Mouse (Mus musculus) G1E (cell line): ENCODE data around the gene Gpc5. TPM values are rescaled to one million over a fixed set of nuclear protein-coding genes. Genes with fewer than 3 reads are reported as not detected.

Experiments used
- ATAC-seq: 2 replicates; pipeline ENCODE4 v1.8.0; 2016; ENCODE audit warnings: mild to moderate bottlenecking; ENCODE audit not compliant: insufficient number of reproducible peaks, poor library complexity, low FRiP score, severe bottlenecking; ENCODE audit errors: extremely low read depth
- DNase-seq: peaks from one replicate; pipeline ENCODE4 v3.0.0; 2012; ENCODE audit warnings: low spot score
- H3K27me3 ChIP-seq: 2 replicates; pipeline ENCODE4 v1.6.1; 2012; ENCODE audit warnings: mild to moderate bottlenecking, low read length, inconsistent platforms; ENCODE audit not compliant: insufficient read depth
- H3K36me3 ChIP-seq: replicated peaks from 2 replicates; pipeline ENCODE3; 2012; ENCODE audit warnings: mild to moderate bottlenecking, inconsistent platforms
- H3K4me1 ChIP-seq: 2 replicates; pipeline ENCODE4 v1.6.1; 2012; ENCODE audit warnings: low read depth, low read length, inconsistent platforms, mixed read lengths; ENCODE audit not compliant: insufficient read depth
- H3K4me3 ChIP-seq: 2 replicates; pipeline ENCODE4 v1.5.1; 2012; ENCODE audit warnings: low read depth, mild to moderate bottlenecking, inconsistent platforms, low read length, moderate library complexity, mixed read lengths
- H3K9me3 ChIP-seq: replicated peaks from 2 replicates; pipeline ENCODE4 v1.6.1; 2012; ENCODE audit warnings: inconsistent platforms
- CTCF ChIP-seq: IDR thresholded peaks from 2 replicates; pipeline ENCODE4 v1.5.1; 2012; ENCODE audit warnings: low read depth, low read length, inconsistent platforms, mixed read lengths
- GATA1 ChIP-seq: IDR thresholded peaks from 2 replicates; pipeline ENCODE4 v1.6.1; 2012; ENCODE audit warnings: borderline replicate concordance, low read length, inconsistent platforms, mixed read lengths
- GATA2 ChIP-seq: IDR thresholded peaks from 2 replicates; pipeline ENCODE4 v1.6.1; 2012; ENCODE audit warnings: low read depth, low read length, inconsistent platforms, borderline replicate concordance
- POLR2AphosphoS5 ChIP-seq: IDR thresholded peaks from 2 replicates; pipeline ENCODE4 v1.6.1; 2012; ENCODE audit warnings: low read depth, low read length, inconsistent platforms; ENCODE audit not compliant: insufficient replicate concordance
- TAL1 ChIP-seq: conservative IDR thresholded peaks from 2 replicates; pipeline ENCODE4 v1.6.1; 2012; ENCODE audit warnings: low read depth, low read length, inconsistent platforms, mixed read lengths
- polyA plus RNA-seq: library from polyadenylated mRNA; stranded (reverse); fragments of >175 nt; gene quantifications from 2 replicates; pipeline ENCODE4 v1.2.3, GENCODE M21; 2012
- total RNA-seq, 2 experiments: library from RNA; stranded (forward) in 1 of 2; stranded (reverse) in 1 of 2; fragments of 200-1000 nt in 1 of 2; fragments of >200 nt in 1 of 2; fragmentation: Nextera tagmentation in 1 of 2; gene quantifications; 2 replicates each; pipeline ENCODE4 v1.2.3; 2014 to 2017

Gene Gpc5
- total and polyA plus RNA-seq, 3 experiments = 0.16 TPM; not detected in 2

DNA sequence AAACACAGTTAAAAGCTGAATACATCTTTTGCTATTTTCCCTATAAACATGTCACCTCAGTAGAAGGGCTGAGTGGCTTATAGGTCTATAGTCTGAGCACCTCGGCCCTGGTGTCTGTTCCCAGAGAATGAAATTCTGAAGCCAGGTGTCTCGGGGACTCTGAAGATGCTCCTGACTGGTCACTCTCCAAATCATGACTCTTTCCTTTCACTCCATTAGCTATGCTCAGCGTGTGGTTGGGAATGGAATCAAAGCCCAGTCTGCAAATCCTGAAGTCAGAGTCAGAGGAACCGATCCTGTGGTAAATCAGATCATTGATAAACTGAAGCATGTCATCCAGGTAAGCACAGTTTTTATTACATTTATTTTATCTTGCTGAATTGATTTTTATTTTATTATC is 460.0 kb downstream of the Gpc5 start:
- H3K36me3 ChIP-seq = no peaks in the 10 kb centered on the region
- H3K4me3 ChIP-seq = no peak overlapping the region
- DNase-seq (no peak), ATAC-seq (no peak)
- no peaks in the 10 kb centered on the region for H3K27me3 ChIP-seq
- TF ChIP-seq TAL1 = no peak
- no peaks in the 10 kb centered on the region for H3K4me1 ChIP-seq
- H3K9me3 ChIP-seq = peaks cover 20% of the 10 kb centered on the region

DNA sequence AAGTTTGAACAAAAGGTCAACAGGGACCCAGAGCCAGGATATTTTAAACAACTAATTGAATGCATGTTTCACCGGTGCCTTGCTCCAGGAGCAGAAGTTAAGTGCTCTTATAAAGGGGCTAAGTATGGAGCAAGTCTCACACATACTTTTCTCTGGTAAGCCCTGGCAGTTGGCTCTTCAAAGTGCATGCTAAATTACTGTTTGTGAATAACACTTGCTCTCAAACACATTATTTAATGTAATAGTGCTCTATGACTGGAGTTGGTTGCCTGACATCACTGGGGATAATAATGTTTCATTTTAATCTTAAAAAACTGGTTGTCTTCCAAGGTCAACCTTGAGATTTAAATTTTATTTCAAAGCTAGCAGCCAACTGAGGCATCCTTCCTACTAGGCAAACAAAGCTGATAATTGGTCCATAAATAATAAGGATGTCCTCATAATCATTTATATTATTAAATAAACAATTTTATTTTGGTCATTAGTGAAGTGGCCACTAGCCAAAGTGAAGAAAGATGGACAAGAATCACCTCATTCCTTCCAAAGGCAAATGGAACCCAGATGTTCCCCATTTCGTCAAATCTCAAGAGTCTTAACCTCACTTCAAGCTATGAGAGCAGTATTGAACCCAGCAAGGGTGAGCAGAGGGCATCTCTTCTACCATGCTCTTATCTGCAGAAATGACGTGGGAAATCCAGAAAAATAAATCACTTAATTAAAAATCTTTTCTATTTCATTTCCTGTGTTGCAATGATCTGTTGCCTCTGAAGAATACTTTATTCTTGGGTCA is 488.6 kb downstream of the Gpc5 start:
- no peak for ATAC-seq
- no peaks in the 10 kb centered on the region for H3K36me3 ChIP-seq
- no peak overlapping the region for H3K4me3 ChIP-seq
- no peaks in the 10 kb centered on the region for H3K4me1 ChIP-seq
- H3K27me3 ChIP-seq = no peaks in the 10 kb centered on the region
- no peak for DNase-seq
- peaks cover 7% of the 10 kb centered on the region for H3K9me3 ChIP-seq
- no peak for TF ChIP-seq TAL1
- TF ChIP-seq CTCF = no peak
- TF ChIP-seq GATA1 = no peak
- no peak for TF ChIP-seq POLR2AphosphoS5
- no peak for TF ChIP-seq GATA2

- DNase-seq (no peak), ATAC-seq (no peak)
- H3K27me3 ChIP-seq = no peaks in the 10 kb centered on the region
- no peaks in the 10 kb centered on the region for H3K4me1 ChIP-seq
- no peak overlapping the region for H3K4me3 ChIP-seq
- H3K9me3 ChIP-seq = peaks cover 7% of the 10 kb centered on the region
- H3K36me3 ChIP-seq = no peaks in the 10 kb centered on the region
- TF ChIP-seq GATA2 = no peak
- no peak for TF ChIP-seq CTCF
- no peak for TF ChIP-seq TAL1
- no peak for TF ChIP-seq GATA1
- TF ChIP-seq POLR2AphosphoS5 = no peak
Observed at GRCm38 (mm10) chr14:115581256-115581633, 489.2 kb downstream of the Gpc5 start.

- TF ChIP-seq GATA1 = no peak
- TF ChIP-seq POLR2AphosphoS5 = no peak
- TF ChIP-seq TAL1 = no peak
- TF ChIP-seq GATA2 = no peak
- TF ChIP-seq CTCF = no peak
- Histone ChIP-seq H3K4me1 (no peaks in the 10 kb centered on the region), H3K9me3 (peaks cover 2% of the 10 kb centered on the region; the same call in 1 of the 2 replicates), H3K36me3 (no peaks in the 10 kb centered on the region), H3K27me3 (no peaks in the 10 kb centered on the region), H3K4me3 (no peak overlapping the region)
- no peak; the same call in 1 of the 2 replicates for ATAC-seq
- DNase-seq = no peak
Observed at GRCm38 (mm10) chr14:115600259-115601029, 508.4 kb downstream of the Gpc5 start.

DNA sequence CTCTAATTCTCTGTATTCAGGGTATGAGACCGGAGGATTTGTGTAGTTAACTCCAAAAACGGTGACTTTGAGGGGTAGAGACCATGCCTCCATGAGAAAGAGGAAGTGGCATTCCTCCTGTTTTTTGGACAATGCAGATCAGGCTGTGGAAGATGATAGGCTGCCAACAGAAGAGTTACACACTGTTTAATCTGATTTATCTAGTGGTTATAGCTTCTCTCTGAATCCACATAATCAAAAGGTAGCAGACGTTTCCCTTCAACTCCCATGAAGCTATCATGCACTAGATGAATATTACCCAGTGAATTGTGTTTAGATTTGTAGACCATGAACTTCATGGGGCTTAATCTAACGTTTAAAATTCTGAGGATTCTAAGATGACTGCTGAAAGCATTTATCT is 522.1 kb downstream of the Gpc5 start:
- no peak for DNase-seq
- TF ChIP-seq CTCF = no peak
- no peak for TF ChIP-seq GATA1
- TF ChIP-seq TAL1 = no peak
- TF ChIP-seq GATA2 = no peak
- no peak for TF ChIP-seq POLR2AphosphoS5

DNA sequence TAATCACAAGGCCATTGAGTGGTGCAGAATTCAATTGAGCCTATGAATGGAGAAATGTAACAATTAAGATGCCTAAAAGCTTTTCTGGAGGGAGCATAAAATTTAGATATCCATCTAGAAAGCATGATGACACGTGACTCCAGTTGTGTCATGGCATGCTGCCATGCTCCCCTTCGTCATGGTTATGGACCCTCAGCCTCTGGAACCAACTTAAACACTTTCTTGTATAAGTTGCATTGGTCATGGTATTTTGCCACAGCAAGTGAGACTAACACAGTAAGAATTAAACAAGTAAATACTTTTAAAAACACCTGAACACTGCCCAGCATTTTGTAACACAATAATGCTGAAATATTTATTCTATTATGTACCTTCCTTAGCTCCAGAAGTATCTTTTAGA is 524.3 kb downstream of the Gpc5 start:
- TF ChIP-seq GATA1 (no peak), GATA2 (no peak), CTCF (no peak), POLR2AphosphoS5 (no peak), TAL1 (no peak)
- H3K27me3 ChIP-seq = no peaks in the 10 kb centered on the region
- no peaks in the 10 kb centered on the region for H3K4me1 ChIP-seq
- ATAC-seq = no peak
- no peak overlapping the region for H3K4me3 ChIP-seq
- H3K9me3 ChIP-seq = peaks cover 3% of the 10 kb centered on the region; the same call in 1 of the 2 replicates
- no peak for DNase-seq
- H3K36me3 ChIP-seq = no peaks in the 10 kb centered on the region

More for the DNA sequence above, 522.1 kb downstream of the Gpc5 start:
- Histone ChIP-seq H3K9me3 (peaks cover 3% of the 10 kb centered on the region; the same call in 1 of the 2 replicates), H3K27me3 (no peaks in the 10 kb centered on the region), H3K36me3 (no peaks in the 10 kb centered on the region), H3K4me1 (no peaks in the 10 kb centered on the region), H3K4me3 (no peak overlapping the region)
- no peak for ATAC-seq
